Mouse (Mus musculus) cerebellum, adult 11-12 months (tissue): Measurements from ENCODE around the gene Mast3.
A peak's percentile ranks its signal among the peaks of the same experiment; 100 is the strongest.

Source experiments
- DNase-seq: peaks from one replicate; pipeline ENCODE4 v3.0.0; 2022

Gene Mast3

DNA sequence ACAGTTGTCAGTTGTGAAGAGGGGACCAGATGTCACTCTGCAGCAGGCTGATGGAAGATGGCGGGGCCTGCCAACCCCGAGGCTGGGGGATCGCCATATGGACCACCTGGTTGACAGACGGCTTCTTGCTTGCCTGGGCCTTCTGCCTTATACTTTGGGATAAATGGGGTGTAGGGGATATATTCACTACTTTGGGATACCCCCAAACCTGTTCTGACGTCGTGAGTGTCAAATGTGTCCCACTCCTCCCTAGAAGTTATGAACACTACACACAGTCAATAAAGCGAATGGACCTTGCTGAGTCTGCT lies 46.6 kb downstream of the Mast3 start:
- no peak for DNase-seq

DNA sequence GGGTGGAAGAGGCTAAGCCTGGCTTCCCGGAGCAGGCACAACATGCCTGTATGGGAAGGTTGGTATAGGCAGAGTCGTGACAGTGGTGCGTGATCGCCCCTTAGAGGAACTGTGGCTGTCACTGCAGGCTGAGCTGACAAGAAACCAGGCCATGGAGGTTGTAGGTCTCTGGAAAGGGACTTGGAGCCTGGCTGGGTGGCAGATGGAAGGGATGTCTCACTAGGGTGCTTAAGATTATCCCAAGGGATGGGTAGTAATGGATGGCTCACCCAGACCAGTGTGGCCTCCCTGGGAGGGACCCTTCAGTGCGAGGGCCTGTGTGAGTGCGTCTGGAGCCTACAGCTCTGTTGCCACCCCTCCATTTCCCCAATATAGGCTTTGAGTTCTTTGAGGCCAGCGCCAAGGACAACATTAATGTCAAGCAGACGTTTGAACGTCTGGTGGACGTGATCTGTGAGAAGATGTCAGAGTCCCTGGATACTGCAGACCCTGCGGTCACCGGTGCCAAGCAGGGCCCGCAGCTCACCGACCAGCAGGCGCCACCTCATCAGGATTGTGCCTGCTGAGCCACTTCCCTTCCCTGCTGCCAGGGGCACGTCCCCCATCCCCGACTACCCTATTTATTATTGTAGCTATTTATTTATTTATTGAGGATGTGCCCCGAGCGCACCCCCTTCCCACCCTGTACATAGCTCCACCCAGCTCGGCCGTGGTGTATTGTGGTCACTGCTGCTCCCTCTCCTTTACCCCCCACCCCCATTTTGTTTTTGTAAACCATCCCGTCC lies 47.1 kb downstream of the Mast3 start:
- DNase-seq, result peak; percentile 56

GRCm38 (mm10) chr8:70756476-70757040 lies 48.3 kb downstream of the Mast3 start:
- DNase-seq, result peak; percentile 55

DNA sequence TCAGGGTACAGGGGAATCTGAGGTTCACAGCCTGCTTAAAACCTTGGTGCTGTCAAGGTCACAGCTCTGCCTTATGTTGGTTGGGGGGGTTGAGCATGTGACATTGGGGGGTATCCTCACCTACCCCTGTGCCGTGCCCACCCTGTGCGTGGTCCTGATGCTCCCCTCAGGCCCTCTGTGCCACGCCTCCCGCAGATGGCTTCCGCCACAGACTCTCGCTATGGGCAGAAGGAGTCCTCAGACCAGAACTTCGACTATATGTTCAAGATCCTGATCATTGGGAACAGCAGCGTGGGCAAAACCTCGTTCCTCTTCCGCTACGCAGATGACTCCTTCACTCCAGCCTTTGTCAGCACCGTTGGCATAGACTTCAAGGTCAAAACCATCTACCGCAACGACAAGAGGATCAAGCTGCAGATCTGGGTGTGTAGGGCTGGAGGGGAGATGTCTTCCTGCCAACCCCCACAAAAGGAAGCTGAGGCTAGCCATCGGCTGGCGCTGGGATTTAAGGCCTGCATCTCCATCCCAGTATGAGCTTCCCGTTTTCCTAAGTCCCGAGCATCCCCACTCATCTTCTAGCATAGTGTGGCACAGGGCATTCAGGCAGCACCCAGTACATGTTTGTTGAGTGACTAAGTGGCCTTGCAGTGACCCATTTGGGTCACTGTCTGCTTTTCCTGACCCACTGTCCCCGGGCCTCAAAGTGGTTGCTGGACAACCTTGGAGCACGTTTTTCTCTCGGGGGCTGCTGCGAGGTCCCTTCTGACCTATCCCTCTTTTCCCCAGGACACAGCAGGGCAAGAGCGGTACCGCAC lies 49.0 kb downstream of the Mast3 start:
- peak; percentile 65 for DNase-seq

GRCm38 (mm10) chr8:70754871-70755660 lies 49.8 kb downstream of the Mast3 start:
- DNase-seq, result peak; percentile 90

DNA sequence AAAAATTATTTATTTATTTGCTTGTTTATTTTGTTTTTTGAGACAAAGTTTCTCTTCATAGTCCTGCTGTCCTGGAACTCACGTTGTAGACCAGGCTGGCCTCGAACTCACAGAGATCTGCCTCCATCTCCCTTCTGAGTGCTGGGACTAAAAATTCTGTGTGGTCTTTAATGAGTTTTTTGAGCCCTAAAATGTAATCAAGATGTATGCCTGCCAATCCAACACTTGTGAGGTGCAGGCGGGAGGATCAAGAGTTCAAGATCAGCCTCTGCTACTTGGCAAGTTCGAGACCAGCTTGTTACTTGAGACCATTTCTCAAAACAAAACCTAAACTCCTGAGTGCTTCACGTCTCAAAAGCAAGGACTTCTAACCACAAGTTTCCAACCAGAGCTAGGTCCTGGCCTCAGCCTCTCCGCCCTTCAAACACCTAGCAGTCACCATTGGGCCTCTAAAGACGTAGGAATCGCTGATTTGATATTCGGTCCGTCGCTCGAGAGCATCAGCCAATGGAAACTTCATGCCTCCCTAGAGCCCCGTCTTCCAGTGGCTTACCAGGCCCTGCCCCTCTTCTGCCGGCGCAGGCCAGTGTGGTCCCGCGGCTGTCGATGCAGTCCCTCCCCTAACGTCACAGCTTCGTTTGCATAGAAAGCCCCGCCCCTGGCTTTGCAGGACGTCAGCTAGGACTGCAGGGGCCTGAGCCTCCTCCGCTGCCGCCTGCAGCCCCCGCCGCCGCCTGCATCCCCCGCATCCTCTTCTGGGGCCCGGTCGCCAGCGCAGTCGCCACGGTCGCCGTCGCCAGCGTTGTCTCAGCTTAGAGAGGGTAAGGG lies 50.6 kb downstream of the Mast3 start, which contains the start of gene Rab3a:
TSS of gene Rab3a (plus strand) at position 637 of the 828 bp plus-strand sequence.
- DNase-seq, result peak; percentile 98

DNA sequence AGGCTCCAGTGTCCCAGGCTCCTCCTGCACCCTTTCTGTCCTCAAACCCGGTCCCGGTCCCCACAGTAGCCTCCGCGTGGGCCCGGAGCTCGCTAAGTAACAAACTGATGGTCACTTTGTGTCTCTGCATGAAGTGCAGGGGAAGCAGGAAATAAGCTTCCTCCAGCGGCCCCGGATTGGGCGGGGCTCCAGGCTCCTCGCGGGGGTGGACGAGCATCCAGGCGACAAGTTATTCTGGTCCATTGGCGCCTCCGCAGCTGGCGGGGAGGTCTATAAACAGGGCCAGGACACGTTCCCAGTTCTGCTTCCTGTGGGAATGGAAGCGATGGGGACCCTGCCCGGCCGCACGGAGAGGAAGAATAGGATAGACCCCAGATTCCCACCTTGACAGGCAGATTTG lies 51.7 kb downstream of the Mast3 start:
- DNase-seq, result peak; percentile 67

GRCm38 (mm10) chr8:70752000-70752764 lies 52.7 kb downstream of the Mast3 start:
- DNase-seq, result peak; percentile 62

DNA sequence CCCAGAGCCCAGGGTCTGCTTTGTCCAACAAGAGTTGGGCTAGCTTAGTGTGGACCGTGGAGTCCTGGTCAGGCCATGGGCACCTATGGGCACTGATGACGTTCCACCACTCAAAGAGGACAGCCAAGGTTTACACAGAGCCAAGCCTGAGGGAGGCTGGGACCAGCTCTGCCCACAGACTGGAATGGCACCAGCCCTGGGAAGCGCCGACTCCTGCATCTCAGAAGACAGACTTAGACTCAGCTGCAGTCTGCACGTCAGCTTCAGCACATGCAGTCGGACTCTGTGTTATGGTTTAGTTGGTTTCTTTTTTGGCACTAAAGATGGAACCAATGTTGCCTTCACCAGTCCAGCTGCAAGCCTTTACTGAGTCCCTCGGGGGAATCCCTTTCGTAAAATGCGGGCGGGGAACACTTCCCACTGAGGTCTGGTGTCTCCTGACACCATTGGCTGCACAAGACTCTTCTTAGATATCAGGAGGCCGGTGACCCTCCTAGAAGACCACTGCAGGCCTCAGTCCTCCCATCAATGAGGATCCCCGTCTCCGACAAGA lies 54.6 kb downstream of the Mast3 start:
- DNase-seq, result peak; percentile 18

GRCm38 (mm10) chr8:70749097-70749674 lies 55.7 kb downstream of the Mast3 start:
- DNase-seq, result peak; percentile 16

DNA sequence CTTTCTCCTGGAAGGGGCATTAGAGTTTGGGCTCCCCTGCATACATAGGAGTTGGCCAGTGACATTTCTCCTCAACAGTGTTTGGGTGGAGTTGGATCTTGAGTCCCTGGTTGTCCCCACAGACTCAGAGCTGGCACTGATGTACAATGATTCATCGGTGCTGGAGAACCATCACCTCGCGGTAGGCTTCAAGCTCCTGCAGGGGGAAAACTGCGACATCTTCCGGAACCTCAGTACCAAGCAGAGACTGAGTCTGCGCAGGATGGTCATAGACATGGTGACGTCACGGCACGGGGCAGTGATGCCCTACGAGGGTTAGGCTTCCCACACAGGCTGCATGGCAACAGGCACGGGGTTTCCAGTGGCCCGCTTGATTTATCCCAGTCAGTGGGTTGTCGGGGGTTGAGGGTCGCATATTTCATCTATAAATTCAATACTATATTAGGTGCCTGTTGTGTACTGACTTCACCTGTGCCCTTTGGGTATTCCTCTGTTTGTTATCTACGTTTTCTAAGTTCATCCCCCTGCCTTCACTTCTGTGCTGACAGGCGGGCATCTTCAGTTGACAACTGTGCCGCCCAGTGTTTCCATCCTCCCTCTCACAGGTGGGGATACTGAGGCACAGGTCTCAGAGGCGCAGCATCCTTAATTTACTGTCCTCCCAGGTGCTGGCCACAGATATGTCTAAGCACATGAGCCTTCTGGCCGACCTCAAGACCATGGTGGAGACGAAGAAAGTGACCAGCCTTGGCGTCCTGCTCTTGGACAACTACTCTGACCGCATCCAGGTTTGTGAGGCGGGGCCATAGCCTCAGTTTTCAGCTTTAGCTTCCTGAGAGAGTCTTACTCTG lies 56.4 kb downstream of the Mast3 start:
- no peak for DNase-seq

DNA sequence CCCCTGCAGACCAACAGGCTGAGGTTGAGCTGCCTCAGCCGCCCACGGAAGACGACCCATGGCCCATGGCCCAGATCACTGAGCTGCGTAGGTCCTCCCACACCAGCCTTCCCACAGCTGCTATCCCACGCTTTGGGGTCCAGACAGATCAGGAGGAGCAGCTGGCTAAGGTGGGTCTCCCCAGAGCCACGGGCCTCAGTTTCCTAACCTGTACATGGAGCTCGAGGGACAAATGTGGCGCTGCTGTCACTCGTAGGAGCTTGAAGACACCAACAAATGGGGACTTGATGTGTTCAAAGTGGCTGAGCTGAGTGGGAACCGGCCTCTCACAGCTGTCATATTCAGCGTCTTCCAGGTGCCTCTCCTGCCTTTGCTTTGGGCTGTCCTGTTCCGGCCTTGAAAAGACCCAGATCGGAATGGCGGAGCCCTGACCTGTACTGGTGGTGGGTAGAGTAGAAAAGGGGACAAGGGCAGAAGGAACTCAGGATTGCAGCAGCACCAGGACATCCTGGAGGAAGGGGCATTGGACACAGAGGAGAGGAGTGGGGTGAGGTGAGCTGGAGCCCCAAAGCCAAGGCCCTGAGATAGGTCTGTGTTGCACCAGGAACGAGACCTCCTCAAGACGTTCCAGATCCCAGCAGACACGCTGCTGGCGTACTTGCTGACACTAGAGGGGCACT lies 57.5 kb downstream of the Mast3 start:
- DNase-seq, result no peak

GRCm38 (mm10) chr8:70746676-70747075 lies 58.2 kb downstream of the Mast3 start:
- DNase-seq, result no peak

- peak; percentile 13 for DNase-seq
Observed at GRCm38 (mm10) chr8:70745691-70746220, 59.1 kb downstream of the Mast3 start.

- DNase-seq, result peak; percentile 12
Observed at GRCm38 (mm10) chr8:70744806-70745205, 60.0 kb downstream of the Mast3 start.

GRCm38 (mm10) chr8:70743656-70744590 lies 60.9 kb downstream of the Mast3 start:
- peak; percentile 30 for DNase-seq

DNA sequence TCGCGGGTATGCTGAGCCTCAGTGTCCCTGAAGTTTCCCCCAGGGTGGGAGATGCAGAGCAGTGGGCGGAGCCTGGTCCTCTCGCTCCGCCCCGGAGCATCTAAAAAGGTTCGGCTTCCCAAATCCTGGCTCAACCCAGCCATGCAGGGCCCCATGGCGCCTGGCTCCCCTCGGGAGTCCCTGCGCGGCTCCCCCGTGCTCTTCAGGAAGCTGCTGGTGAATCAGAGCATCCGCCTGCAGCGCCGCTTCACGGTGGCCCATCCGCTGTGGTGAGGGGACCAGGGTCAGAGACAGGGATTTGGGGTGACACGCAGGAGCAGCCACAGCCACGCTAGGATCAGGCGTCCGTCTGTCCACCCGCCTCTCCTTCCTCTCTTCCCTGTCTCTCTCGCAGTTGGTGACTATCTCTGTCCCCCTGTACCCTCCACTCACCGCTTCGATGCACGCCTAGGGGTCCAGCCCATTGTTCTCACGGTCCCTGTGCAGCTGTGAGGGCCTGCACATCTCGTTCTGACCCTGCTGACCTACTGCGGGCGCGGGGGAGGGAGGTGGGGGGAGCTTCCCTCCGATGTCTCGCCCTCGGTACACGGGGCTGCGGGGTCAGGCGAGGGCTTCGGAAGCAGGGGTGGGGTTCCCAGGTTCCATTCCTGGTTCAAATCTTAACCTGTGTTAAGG lies 61.7 kb downstream of the Mast3 start:
- DNase-seq, result no peak
